Mouse (Mus musculus) erythroblast, embryonic 14.5 days (primary cell): ENCODE measurements around the gene Uroc1. TPM values are rescaled to one million over a fixed set of nuclear protein-coding genes. Genes with fewer than 3 reads are reported as not detected.

Experiments used
- H3K27me3 ChIP-seq: 2 replicates; pipeline ENCODE4 v1.6.1; 2012; ENCODE audit warnings: inconsistent platforms; ENCODE audit not compliant: control insufficient read depth
- H3K36me3 ChIP-seq: 2 replicates; pipeline ENCODE4 v1.6.1; 2012; ENCODE audit warnings: mild to moderate bottlenecking, inconsistent platforms; ENCODE audit not compliant: control insufficient read depth
- H3K4me1 ChIP-seq: 2 replicates; pipeline ENCODE4 v1.6.1; 2012; ENCODE audit warnings: inconsistent platforms; ENCODE audit not compliant: control insufficient read depth
- H3K4me3 ChIP-seq: replicated peaks from 2 replicates; pipeline ENCODE3; 2012; ENCODE audit warnings: moderate library complexity, mild to moderate bottlenecking, inconsistent platforms
- H3K9me3 ChIP-seq: 2 replicates; pipeline ENCODE4 v1.6.1; 2012; ENCODE audit warnings: low read length, inconsistent platforms, mixed read lengths; ENCODE audit not compliant: control insufficient read depth
- GATA1 ChIP-seq: IDR thresholded peaks from 2 replicates; pipeline ENCODE4 v1.6.1; 2012; ENCODE audit warnings: low read length, inconsistent platforms, mixed read lengths
- TAL1 ChIP-seq: IDR thresholded peaks from 3 replicates; pipeline ENCODE4 v1.6.1; 2012; ENCODE audit warnings: low read length, inconsistent platforms, mixed read lengths
- polyA plus RNA-seq: library from polyadenylated mRNA; stranded (reverse); fragments of >175 nt; gene quantifications from 2 replicates; pipeline ENCODE4 v1.2.3, GENCODE M21; 2012

The Uroc1 gene
- polyA plus RNA-seq, 1 experiment, result not detected

DNA sequence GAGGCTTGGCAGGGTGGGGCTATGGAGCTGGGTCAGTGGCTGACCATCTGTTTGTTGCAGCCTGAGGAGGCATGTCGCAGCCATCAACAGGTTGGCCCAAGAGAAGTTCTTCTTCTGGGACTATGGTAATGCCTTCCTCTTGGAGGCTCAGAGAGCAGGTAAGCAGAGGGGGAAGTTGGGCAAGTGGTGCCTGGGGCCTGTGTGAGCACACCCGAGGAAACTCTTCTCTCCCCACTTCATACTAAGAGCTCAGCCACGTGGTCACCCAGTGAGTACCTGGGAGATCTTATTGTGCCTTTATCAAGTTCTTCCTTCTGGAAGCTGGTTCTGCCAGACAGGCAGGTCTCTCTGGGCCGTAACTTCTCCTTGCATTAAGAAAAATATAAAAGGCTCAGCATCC, 14.1 kb downstream of the Uroc1 start:
- no peak overlapping the region for H3K4me3 ChIP-seq
- no peaks in the 10 kb centered on the region for H3K27me3 ChIP-seq
- peaks cover 5% of the 10 kb centered on the region; the same call in 1 of the 2 replicates for H3K36me3 ChIP-seq
- no peaks in the 10 kb centered on the region for H3K9me3 ChIP-seq
- TF ChIP-seq GATA1, result no peak
- TF ChIP-seq TAL1, result no peak
- no peaks in the 10 kb centered on the region for H3K4me1 ChIP-seq

DNA sequence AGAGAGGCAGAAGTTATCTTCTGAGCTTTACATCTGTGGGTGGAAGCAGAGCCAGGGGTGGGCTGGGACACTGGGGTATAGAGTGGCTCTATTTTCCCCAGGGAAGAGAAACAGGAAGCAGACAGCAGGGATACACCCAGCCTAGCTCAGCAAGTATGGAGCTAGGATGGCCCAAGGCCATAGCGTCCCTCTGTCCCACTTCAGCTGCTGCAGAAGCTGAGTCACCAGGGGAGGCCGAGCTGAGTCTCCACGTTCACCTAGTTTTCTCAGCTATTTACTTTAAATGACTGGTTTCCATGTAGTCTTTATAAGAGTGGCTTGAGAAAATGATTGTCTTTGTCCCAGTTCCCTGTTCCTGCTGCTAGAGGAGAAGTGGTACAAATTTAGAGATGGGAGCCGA, 15.4 kb downstream of the Uroc1 start:
- no peaks in the 10 kb centered on the region for H3K27me3 ChIP-seq
- H3K4me3 ChIP-seq, result no peak overlapping the region
- H3K4me1 ChIP-seq, result no peaks in the 10 kb centered on the region
- H3K9me3 ChIP-seq, result no peaks in the 10 kb centered on the region
- H3K36me3 ChIP-seq, result peaks cover 5% of the 10 kb centered on the region; the same call in 1 of the 2 replicates
- TF ChIP-seq GATA1 (no peak), TAL1 (no peak)

DNA sequence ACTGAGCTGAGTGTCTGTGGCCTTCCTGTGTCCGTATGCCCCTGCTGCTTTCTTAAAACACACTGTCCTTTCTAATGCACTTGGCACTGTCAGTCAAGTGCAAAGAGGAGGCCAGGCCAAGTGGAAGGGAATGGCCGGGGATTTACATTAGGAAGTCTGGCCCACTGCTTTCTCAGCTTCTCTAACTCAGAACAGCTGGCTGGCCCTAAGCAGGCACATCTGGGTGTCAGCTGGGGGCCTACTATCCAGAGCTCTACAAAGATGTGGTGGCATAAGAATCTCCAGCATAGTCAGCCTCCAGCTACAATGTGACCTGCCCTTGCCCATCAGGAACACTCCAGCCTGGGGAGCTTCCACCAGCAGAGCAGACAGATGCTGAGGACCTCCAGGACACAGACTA, 16.9 kb downstream of the Uroc1 start:
- no peaks in the 10 kb centered on the region for H3K4me1 ChIP-seq
- no peak overlapping the region for H3K4me3 ChIP-seq
- H3K27me3 ChIP-seq, result no peaks in the 10 kb centered on the region
- TF ChIP-seq TAL1 (no peak), GATA1 (no peak)
- peaks cover 5% of the 10 kb centered on the region; the same call in 1 of the 2 replicates for H3K36me3 ChIP-seq
- H3K9me3 ChIP-seq, result no peaks in the 10 kb centered on the region

DNA sequence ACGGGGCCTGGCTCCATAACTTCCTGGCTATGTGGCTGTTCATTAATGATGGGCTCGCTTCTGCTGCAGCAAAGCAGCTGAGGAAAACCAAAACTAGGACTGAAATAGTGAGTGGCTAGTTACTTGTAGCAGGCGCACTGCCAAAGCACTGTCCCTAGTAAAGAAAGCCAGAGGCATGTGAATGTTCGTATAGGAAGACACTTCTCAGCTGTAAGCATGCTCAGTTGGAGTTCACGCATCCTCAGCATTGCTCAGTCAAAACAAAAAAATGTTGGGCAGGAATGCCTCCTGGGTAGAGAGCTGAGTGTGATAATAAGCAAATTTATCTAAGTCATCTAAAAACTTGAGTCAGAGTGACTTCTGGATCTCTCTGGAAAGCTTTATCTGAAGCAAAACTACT, 25.1 kb downstream of the Uroc1 start:
- no peak for TF ChIP-seq TAL1
- no peak for TF ChIP-seq GATA1
- no peak overlapping the region for H3K4me3 ChIP-seq
- peaks cover 8% of the 10 kb centered on the region; the same call in 1 of the 2 replicates for H3K36me3 ChIP-seq
- no peaks in the 10 kb centered on the region for H3K4me1 ChIP-seq
- no peaks in the 10 kb centered on the region for H3K27me3 ChIP-seq
- H3K9me3 ChIP-seq, result no peaks in the 10 kb centered on the region

DNA sequence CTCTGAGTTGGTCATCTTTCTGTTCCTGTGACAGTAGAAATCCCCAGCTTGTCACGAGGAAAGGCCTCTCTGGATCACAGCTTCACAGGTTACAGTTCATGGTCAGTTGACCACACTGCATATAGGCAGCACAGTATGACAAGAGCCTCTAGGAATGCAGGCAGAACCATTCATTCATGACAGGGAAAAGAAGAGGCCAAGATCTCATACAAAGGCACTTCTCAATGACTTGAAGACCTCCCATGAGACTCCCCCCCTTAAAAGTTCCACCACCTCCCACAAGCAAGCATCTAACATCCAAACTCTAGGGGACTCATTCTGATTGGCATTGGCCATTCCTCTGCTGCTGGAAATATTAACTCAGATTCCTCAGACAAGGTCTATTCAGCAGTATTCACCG, 26.4 kb downstream of the Uroc1 start:
- Histone ChIP-seq H3K36me3 (peaks cover 8% of the 10 kb centered on the region; the same call in 1 of the 2 replicates), H3K27me3 (no peaks in the 10 kb centered on the region), H3K4me1 (no peaks in the 10 kb centered on the region), H3K9me3 (no peaks in the 10 kb centered on the region), H3K4me3 (no peak overlapping the region)
- TF ChIP-seq TAL1 (no peak), GATA1 (no peak)

DNA sequence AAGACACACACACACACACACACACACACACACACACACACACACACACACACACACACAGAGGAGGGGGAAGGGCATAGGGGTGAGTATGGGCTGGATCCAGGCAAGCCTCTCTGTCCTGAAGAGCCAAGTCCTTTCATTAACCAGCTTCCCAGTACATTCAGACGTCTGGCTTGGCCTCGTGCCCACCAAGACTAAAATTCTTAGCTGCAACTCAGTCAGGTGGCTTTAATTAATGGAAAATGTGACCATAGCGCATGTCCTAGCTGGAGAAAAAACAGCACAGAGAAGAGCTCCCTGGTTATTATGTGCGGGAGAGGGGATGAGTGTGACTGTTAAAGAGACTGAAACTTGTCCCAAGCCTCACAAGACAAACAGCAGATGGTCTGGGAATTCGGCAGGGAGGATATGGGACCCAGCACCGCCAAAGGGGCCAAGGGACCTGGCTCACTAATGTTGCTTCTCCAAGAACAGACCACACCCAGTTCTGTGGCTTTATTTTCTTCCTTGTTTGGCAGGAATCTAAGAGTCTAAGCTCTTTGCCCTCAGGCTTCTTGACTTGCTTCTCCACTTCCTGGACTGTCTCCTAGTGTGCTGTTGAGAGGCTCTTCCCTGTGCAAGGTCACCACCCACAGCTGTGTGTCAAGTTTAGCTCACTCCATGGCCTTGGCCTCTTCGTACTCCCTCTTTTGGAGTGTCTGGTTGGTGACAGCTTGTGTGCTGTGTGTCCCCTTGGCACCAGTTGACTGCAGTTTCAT, 27.1 kb downstream of the Uroc1 start:
- Histone ChIP-seq H3K4me3 (no peak overlapping the region), H3K9me3 (no peaks in the 10 kb centered on the region), H3K4me1 (no peaks in the 10 kb centered on the region), H3K36me3 (peaks cover 8% of the 10 kb centered on the region; the same call in 1 of the 2 replicates), H3K27me3 (no peaks in the 10 kb centered on the region)
- no peak for TF ChIP-seq GATA1
- no peak for TF ChIP-seq TAL1

DNA sequence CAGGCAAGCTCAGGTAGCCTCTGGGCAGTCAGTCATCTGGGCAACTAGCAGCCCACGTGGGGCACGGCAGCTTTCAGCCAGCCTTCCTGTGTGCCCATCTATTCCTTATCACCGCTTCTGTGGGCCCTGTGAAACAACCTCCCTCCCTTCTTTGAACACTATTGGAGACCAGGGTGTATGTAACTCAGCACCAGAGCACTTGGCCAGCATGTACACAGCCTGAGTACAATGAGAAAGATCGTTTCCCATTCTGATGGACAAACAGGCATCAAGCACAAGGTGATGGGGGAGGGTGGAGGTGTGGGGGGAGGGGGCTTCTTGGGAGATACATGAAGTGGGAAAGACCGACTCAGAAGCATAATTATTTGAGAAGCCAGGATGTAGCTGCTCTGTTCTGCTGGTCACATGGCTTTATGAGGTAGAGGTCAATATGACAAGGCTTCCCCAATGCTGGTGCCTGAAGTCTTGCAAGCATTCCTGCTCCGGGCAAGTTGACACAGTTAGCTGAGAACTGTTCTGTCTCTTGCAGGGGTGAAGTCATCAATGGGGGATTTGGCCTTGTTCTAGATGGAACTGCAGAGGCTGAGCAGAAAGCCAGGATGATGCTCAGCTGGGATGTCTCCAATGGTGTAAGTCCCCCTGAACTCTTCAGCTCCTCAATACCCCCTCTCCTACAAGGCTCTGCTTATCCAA, 28.0 kb downstream of the Uroc1 start:
- TF ChIP-seq TAL1, result no peak
- no peak for TF ChIP-seq GATA1

DNA sequence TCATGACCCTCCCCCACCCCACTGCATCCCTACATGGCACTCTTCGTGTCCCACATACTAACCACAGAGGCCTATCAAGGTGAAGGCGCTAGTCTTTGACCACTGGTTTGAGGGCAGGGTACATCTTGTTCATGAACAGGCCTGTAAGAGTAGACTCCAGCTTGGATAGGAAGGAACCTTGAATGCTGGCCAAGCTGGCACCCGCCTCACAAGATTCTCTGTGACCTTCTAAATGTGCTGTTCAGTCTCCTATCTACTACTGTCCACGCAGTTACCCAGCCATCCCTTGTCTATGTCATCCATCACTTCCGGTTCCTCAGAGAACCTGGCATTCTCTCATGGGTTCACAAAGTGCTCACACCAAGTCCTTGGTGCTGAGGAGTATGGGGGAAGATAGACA, 30.2 kb downstream of the Uroc1 start:
- no peaks in the 10 kb centered on the region for H3K27me3 ChIP-seq
- no peak for TF ChIP-seq GATA1
- TF ChIP-seq TAL1, result no peak
- H3K4me1 ChIP-seq, result no peaks in the 10 kb centered on the region
- peaks cover 8% of the 10 kb centered on the region; the same call in 1 of the 2 replicates for H3K36me3 ChIP-seq
- H3K4me3 ChIP-seq, result no peak overlapping the region
- H3K9me3 ChIP-seq, result no peaks in the 10 kb centered on the region

More for the DNA sequence above, 28.0 kb downstream of the Uroc1 start:
- Histone ChIP-seq H3K9me3 (no peaks in the 10 kb centered on the region), H3K4me3 (no peak overlapping the region), H3K36me3 (peaks cover 8% of the 10 kb centered on the region; the same call in 1 of the 2 replicates), H3K4me1 (no peaks in the 10 kb centered on the region), H3K27me3 (no peaks in the 10 kb centered on the region)

DNA sequence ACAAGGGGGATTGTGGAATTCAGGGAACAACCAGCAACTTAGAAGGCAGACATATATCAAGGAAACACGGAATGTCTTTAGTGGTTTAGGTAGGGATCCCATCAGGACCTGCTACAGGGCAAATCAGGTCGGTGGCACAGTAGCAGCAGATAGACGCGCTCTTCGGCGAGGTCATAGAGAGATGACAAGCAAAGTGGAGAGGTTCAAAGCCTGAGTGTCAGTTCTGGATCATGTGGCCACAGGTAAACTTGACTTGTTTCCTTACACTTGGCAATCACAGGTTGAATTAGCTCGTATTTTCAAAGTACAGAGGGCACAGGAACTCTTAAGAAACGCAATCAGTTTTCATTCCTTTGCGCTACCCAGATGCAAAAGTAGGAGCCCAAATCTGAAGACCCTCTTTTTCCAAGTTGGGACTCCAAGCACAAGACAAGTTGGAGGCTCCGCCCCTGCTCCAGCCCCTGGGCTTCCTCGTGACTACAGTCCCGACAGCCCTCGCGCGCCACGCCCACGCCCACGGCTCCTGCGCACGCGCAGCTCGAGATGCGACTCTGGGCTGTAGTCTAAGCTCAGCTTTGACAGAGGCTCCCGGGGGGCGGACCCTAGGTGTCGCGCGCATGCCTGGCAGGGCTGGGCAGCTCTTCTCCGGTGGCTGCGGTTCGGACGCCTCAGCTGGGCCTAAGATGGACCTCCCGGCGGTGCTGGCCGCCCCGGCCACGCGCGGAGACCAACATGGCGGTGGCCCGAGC, 36.1 kb downstream of the Uroc1 start, which contains the start of gene Zxdc:
Gene Zxdc, plus strand, starts transcription at position 517 of the 749 bp plus-strand sequence.
- Histone ChIP-seq H3K4me3 (peak within 1 kb of the TSS; percentile 85), H3K4me1 (peaks cover 52% of the 10 kb centered on the region), H3K27me3 (no peaks in the 10 kb centered on the region; the same call in 1 of the 2 replicates), H3K36me3 (peaks cover 25% of the 10 kb centered on the region), H3K9me3 (no peaks in the 10 kb centered on the region)
- TF ChIP-seq TAL1, result no peak
- TF ChIP-seq GATA1, result no peak
